Mouse (Mus musculus) embryonic facial prominence, embryonic 13.5 days (tissue): ENCODE measurements around the gene Olfr224. TPM values are rescaled to one million over a fixed set of nuclear protein-coding genes. Genes with fewer than 3 reads are reported as not detected.

Experiments
- ATAC-seq: fragments of 200-750 bp; cut with Nextera tagmentation; 2 replicates; pipeline ENCODE4 v1.8.0; 2017; ENCODE audit warnings: low read depth; ENCODE audit not compliant: insufficient number of reproducible peaks, insufficient read depth, low FRiP score, low TSS enrichment
- H3K27ac ChIP-seq: fragments of 300-500 bp; sonication (generic); 2 replicates; pipeline ENCODE4 v1.5.1; 2015; ENCODE audit warnings: moderate library complexity, mild to moderate bottlenecking, inconsistent platforms
- H3K27me3 ChIP-seq: fragments of 300-500 bp; sonication (generic); 2 replicates; pipeline ENCODE4 v1.6.1; 2015; ENCODE audit warnings: mild to moderate bottlenecking, inconsistent platforms
- H3K36me3 ChIP-seq: fragments of 300-500 bp; sonication (generic); 2 replicates; pipeline ENCODE4 v1.6.1; 2015; ENCODE audit warnings: mild to moderate bottlenecking, inconsistent platforms
- H3K4me1 ChIP-seq: fragments of 300-500 bp; sonication (generic); 2 replicates; pipeline ENCODE4 v1.6.1; 2015; ENCODE audit warnings: inconsistent platforms
- H3K4me2 ChIP-seq: fragments of 300-500 bp; sonication (generic); 2 replicates; pipeline ENCODE4 v1.6.1; 2015; ENCODE audit warnings: moderate library complexity, mild to moderate bottlenecking, inconsistent platforms
- H3K4me3 ChIP-seq: fragments of 300-500 bp; sonication (generic); 2 replicates; pipeline ENCODE4 v1.5.1; 2015; ENCODE audit warnings: mild to moderate bottlenecking, inconsistent platforms
- H3K9ac ChIP-seq: fragments of 300-500 bp; sonication (generic); 2 replicates; pipeline ENCODE4 v1.6.1; 2015; ENCODE audit warnings: mild to moderate bottlenecking, inconsistent platforms
- H3K9me3 ChIP-seq: fragments of 300-500 bp; sonication (generic); 2 replicates; pipeline ENCODE4 v1.6.1; 2016; ENCODE audit warnings: inconsistent platforms
- WGBS: fragments of 180-500 bp; shearing (Covaris S2); methylation state at CpG from one replicate; pipeline ENCODE4 v1.1.7; 2015; ENCODE audit warnings: mixed read lengths; 5-methylcytosine and 5-hydroxymethylcytosine counted together
- polyA plus RNA-seq: library from polyadenylated mRNA; unstranded; fragments of >200 nt; fragmentation: Nextera tagmentation; extraction: Ambion mirVana; gene quantifications from 2 replicates; pipeline ENCODE4 v1.2.1, GENCODE M21; 2015

Olfr224 gene
- polyA plus RNA-seq, result not detected in 2 replicates

- WGBS, result 75% methylated on average over 5 of the region's 5 CpGs
- H3K4me1 ChIP-seq, result no peaks in the 10 kb centered on the region
- no peak for ATAC-seq
Measured at GRCm38 (mm10) chr11:58570405-58570804, at the start of gene Olfr224. TSS of gene Olfr224 (minus strand) at chr11:58570553.

GRCm38 (mm10) chr11:58618793-58619192 lies 48.4 kb upstream of the Olfr224 start:
- Histone ChIP-seq H3K27ac (no peak overlapping the region), H3K9ac (no peak overlapping the region), H3K36me3 (no peaks in the 10 kb centered on the region), H3K4me3 (no peak overlapping the region), H3K4me2 (no peak overlapping the region), H3K9me3 (no peaks in the 10 kb centered on the region), H3K4me1 (no peaks in the 10 kb centered on the region), H3K27me3 (no peaks in the 10 kb centered on the region)
- WGBS, result 76% methylated on average over 6 of the region's 6 CpGs
- ATAC-seq, result no peak

More at GRCm38 (mm10) chr11:58570405-58570804, at the start of gene Olfr224:
- Histone ChIP-seq H3K36me3 (no peaks in the 10 kb centered on the region), H3K27ac (no peak within 1 kb of the TSS), H3K4me3 (no peak within 1 kb of the TSS), H3K9ac (no peak within 1 kb of the TSS), H3K9me3 (no peaks in the 10 kb centered on the region), H3K4me2 (no peak within 1 kb of the TSS), H3K27me3 (no peaks in the 10 kb centered on the region)

- no peak overlapping the region for H3K27ac ChIP-seq
- 62% methylated on average over 3 of the region's 3 CpGs for WGBS
- H3K4me2 ChIP-seq, result no peak overlapping the region
- H3K9me3 ChIP-seq, result no peaks in the 10 kb centered on the region
- H3K27me3 ChIP-seq, result no peaks in the 10 kb centered on the region
- ATAC-seq, result no peak
- no peaks in the 10 kb centered on the region for H3K36me3 ChIP-seq
- no peaks in the 10 kb centered on the region for H3K4me1 ChIP-seq
- no peak overlapping the region for H3K9ac ChIP-seq
- no peak overlapping the region for H3K4me3 ChIP-seq
Measured at GRCm38 (mm10) chr11:58618369-58618768, 48.0 kb upstream of the Olfr224 start.

DNA sequence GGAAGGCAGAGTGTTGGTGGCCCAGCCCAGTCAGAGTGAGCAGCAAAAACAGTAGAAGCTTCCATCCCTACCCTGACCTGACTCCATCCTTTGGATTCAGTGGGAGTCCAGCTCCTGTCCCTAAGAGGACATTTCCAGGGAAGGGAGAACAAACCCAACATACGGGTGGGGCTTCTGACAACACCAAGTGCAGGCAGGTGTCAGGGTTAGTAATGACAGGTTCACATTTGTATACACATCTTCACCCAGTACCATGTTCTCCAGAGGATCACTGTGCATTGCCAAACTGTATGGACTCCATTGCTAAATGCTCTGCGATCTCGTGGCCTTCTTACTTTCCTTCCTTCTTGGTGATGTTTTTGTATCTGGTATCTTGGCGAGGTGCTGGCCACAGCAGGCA lies 45.6 kb upstream of the Olfr224 start, which contains the start of gene 2210407C18Rik:
2210407C18Rik (minus strand) TSS at position 101 of the 400 bp plus-strand sequence.
- H3K4me1 ChIP-seq, result no peaks in the 10 kb centered on the region
- no peaks in the 10 kb centered on the region for H3K36me3 ChIP-seq
- no peak within 1 kb of the TSS for H3K4me3 ChIP-seq
- H3K9ac ChIP-seq, result no peak within 1 kb of the TSS
- WGBS, result 87% methylated on average over 4 of the region's 4 CpGs
- H3K27me3 ChIP-seq, result no peaks in the 10 kb centered on the region
- H3K9me3 ChIP-seq, result no peaks in the 10 kb centered on the region
- no peak within 1 kb of the TSS for H3K27ac ChIP-seq
- H3K4me2 ChIP-seq, result no peak within 1 kb of the TSS
- ATAC-seq, result no peak

DNA sequence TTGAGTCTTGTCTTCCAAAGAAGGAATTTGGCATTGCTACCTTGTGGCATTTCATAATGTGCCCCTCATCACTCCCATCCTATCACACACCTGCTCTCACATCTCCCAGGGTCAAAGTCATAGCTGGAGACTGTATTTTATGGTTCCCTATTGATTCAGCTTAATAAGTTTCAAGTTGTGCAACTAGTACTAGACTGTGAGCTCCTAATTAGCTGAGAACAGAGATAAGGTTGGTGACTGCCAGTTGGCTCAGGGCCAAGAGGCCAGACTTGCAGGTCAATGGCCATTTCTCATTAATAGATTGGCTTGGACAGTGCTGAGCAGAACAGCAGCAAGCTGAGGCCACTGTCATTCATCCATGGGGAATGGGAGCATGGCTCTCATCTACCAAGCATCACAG lies 44.2 kb upstream of the Olfr224 start:
- H3K4me3 ChIP-seq, result no peak overlapping the region
- H3K27ac ChIP-seq, result no peak overlapping the region
- H3K4me1 ChIP-seq, result no peaks in the 10 kb centered on the region
- no peaks in the 10 kb centered on the region for H3K9me3 ChIP-seq
- H3K4me2 ChIP-seq, result no peak overlapping the region
- no peaks in the 10 kb centered on the region for H3K27me3 ChIP-seq
- no peaks in the 10 kb centered on the region for H3K36me3 ChIP-seq
- no peak overlapping the region for H3K9ac ChIP-seq
- ATAC-seq, result no peak

GRCm38 (mm10) chr11:58613359-58613758 lies 43.0 kb upstream of the Olfr224 start:
- Histone ChIP-seq H3K9me3 (no peaks in the 10 kb centered on the region), H3K27me3 (no peaks in the 10 kb centered on the region), H3K4me2 (no peak overlapping the region), H3K27ac (no peak overlapping the region), H3K4me1 (no peaks in the 10 kb centered on the region), H3K36me3 (no peaks in the 10 kb centered on the region), H3K9ac (no peak overlapping the region), H3K4me3 (no peak overlapping the region)
- no peak for ATAC-seq
- 77% methylated on average over 3 of the region's 3 CpGs for WGBS

DNA sequence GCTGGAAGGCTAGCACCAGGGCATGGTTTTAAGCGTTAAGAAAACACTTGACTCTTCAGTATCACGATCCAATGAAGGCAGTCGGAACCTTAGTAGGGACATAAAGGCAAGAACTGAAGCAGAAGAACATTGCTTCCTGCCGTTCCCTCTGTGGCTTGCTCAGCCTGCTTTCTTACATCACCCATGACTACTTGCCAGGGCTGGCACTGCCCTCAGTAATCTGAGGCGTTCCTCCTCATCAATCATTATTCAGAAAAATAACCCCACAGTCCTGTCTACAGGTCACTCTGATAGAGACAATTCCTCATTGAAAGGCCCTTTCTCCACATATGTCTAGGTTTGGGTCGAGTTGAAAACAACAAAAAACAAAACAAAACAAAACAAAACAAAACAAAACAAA lies 36.7 kb upstream of the Olfr224 start:
- Histone ChIP-seq H3K4me2 (no peak overlapping the region), H3K27me3 (no peaks in the 10 kb centered on the region), H3K4me1 (no peaks in the 10 kb centered on the region), H3K36me3 (no peaks in the 10 kb centered on the region), H3K9me3 (no peaks in the 10 kb centered on the region), H3K27ac (no peak overlapping the region), H3K9ac (no peak overlapping the region), H3K4me3 (no peak overlapping the region)
- ATAC-seq, result no peak
- 87% methylated on average over 6 of the region's 6 CpGs for WGBS

DNA sequence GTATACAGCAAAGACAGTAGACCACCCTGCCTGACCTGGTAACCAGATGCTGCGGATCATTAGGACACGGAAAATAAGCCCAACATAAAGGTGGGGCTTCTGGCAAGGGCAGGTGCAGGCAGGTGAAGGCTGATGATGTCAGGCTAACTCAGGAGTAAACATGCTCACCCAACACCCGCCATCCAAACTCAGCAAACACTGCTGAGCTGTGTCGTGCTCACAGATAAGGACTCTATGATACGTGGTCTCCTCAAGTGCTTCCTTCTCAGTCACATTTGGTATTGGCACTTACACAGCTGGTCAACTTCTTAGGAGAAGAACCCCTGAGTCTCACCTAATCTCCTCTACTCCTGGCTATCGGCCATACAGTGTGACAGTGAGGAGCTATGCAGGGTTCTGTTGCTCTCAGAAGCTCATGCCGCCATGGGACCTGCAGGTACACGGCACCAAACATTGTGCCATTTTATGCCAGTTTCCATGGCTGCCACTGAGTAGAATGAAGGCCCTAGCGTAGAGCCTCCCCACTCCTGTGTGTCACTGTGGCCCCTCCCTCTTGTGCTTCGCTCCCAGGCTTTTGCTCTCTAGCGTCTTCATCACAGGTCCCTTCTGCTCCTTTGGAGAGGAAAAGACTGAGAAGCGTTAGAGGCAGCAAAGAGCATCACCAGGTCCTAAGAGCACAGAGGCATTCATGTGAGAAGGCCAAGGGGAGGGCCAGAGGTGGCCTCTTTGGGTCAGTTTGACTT lies 36.0 kb upstream of the Olfr224 start:
- Histone ChIP-seq H3K4me3 (no peak overlapping the region), H3K36me3 (no peaks in the 10 kb centered on the region), H3K27ac (no peak overlapping the region), H3K9me3 (no peaks in the 10 kb centered on the region), H3K4me1 (no peaks in the 10 kb centered on the region), H3K9ac (no peak overlapping the region), H3K27me3 (no peaks in the 10 kb centered on the region), H3K4me2 (no peak overlapping the region)
- ATAC-seq, result no peak
- WGBS, result 86% methylated on average over 12 of the region's 12 CpGs

- ATAC-seq, result no peak
- no peaks in the 10 kb centered on the region for H3K27me3 ChIP-seq
- H3K36me3 ChIP-seq, result no peaks in the 10 kb centered on the region
- no peak overlapping the region for H3K9ac ChIP-seq
- H3K9me3 ChIP-seq, result no peaks in the 10 kb centered on the region
- no peak overlapping the region for H3K4me3 ChIP-seq
- WGBS, result 87% methylated on average over 3 of the region's 3 CpGs
- no peak overlapping the region for H3K4me2 ChIP-seq
- H3K27ac ChIP-seq, result no peak overlapping the region
- H3K4me1 ChIP-seq, result no peaks in the 10 kb centered on the region
Measured at GRCm38 (mm10) chr11:58605228-58605627, 34.9 kb upstream of the Olfr224 start.

- Histone ChIP-seq H3K9ac (no peak overlapping the region), H3K4me3 (no peak overlapping the region), H3K9me3 (no peaks in the 10 kb centered on the region), H3K36me3 (no peaks in the 10 kb centered on the region), H3K27ac (no peak overlapping the region), H3K27me3 (no peaks in the 10 kb centered on the region), H3K4me2 (no peak overlapping the region), H3K4me1 (no peaks in the 10 kb centered on the region)
- ATAC-seq, result no peak
- WGBS, result 73% methylated on average over 2 of the region's 2 CpGs
Measured at GRCm38 (mm10) chr11:58604688-58605087, 34.3 kb upstream of the Olfr224 start.

DNA sequence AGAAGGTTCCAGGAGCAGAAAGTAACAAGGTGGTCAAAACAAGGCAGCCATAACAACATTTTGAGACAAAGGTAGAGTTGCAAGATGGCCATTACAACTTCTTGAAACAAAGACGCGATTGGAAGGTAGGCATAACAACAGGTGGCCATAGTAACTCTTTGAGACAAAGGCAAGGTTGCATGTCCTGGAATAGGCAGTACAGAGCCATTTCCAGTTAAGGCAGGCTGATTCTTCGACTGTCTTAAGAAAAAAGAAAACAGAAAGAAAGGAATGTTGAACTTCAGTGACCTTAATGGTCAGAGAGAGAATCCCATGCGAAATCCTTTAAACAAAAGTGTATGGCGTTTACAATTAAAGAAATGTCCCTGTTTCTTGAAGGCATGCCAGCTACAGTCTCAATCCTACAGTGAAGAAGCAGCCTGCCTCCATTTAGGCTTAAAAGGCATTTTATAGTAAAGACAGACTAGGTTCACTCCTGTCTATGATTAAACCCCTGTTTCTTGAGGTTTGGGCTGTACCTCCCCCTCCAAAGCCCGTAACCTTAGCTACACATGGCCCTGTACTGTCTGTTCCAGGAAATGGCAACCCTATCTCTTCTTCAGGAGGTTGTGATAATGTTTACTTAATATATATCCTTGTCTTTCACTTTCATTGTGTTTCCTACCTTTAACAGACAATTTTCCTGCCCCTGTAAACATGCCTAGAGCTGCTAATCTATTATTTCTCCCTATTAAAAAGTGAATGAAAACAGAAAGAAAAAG lies 32.6 kb upstream of the Olfr224 start:
- no peak overlapping the region for H3K4me3 ChIP-seq
- H3K4me2 ChIP-seq, result no peak overlapping the region
- no peak overlapping the region for H3K27ac ChIP-seq
- H3K4me1 ChIP-seq, result no peaks in the 10 kb centered on the region
- no peaks in the 10 kb centered on the region for H3K36me3 ChIP-seq
- no peaks in the 10 kb centered on the region for H3K9me3 ChIP-seq
- H3K27me3 ChIP-seq, result no peaks in the 10 kb centered on the region
- 60% methylated on average over 6 of the region's 6 CpGs for WGBS
- no peak overlapping the region for H3K9ac ChIP-seq
- ATAC-seq, result no peak

- H3K4me2 ChIP-seq, result no peak overlapping the region
- no peaks in the 10 kb centered on the region for H3K36me3 ChIP-seq
- no peak overlapping the region for H3K9ac ChIP-seq
- H3K27ac ChIP-seq, result no peak overlapping the region
- H3K4me1 ChIP-seq, result no peaks in the 10 kb centered on the region
- ATAC-seq, result no peak
- no peak overlapping the region for H3K4me3 ChIP-seq
- H3K9me3 ChIP-seq, result no peaks in the 10 kb centered on the region
- H3K27me3 ChIP-seq, result no peaks in the 10 kb centered on the region
Measured at GRCm38 (mm10) chr11:58602062-58602461, 31.7 kb upstream of the Olfr224 start.
